Mouse (Mus musculus): ENCODE results near the gene Slc35e3. TPM values are rescaled to one million over a fixed set of nuclear protein-coding genes. Genes with fewer than 3 reads are reported as not detected.
"Not testable (repeated sequence)": the region's sequence is repeated elsewhere in the genome, so short reads cannot be mapped to it uniquely, and the experiment has no call there.

The Slc35e3 gene
- total RNA-seq, 4 experiments from 2014 or later = 29.2 to 31.7 (median 30.3) TPM

- DNase-seq (ENCODE audit: low spot score in 2 of 2) = no peak
Measured at GRCm38 (mm10) chr10:117762966-117763365, 16.8 kb upstream of the Slc35e3 start.

- no peak for DNase-seq (ENCODE audit: low spot score in 2 of 2)
Measured at GRCm38 (mm10) chr10:117762281-117762830, 16.2 kb upstream of the Slc35e3 start.

- DNase-seq (ENCODE audit: low spot score in 2 of 2) = no peak
Measured at GRCm38 (mm10) chr10:117761551-117761950, 15.4 kb upstream of the Slc35e3 start.

GRCm38 (mm10) chr10:117760831-117761335, 14.7 kb upstream of the Slc35e3 start:
- DNase-seq (ENCODE audit: low spot score in 2 of 2) = no peak

GRCm38 (mm10) chr10:117759844-117760630, 13.9 kb upstream of the Slc35e3 start:
- no peak for DNase-seq (ENCODE audit: low spot score in 2 of 2)

GRCm38 (mm10) chr10:117758749-117759727, 12.9 kb upstream of the Slc35e3 start:
- no peak for DNase-seq (ENCODE audit: low spot score in 2 of 2)

- DNase-seq (ENCODE audit: low spot score in 2 of 2) = not testable (repeated sequence)
Measured at GRCm38 (mm10) chr10:117758344-117758743, 12.2 kb upstream of the Slc35e3 start.

GRCm38 (mm10) chr10:117757796-117758342, 11.7 kb upstream of the Slc35e3 start:
- no peak for DNase-seq (ENCODE audit: low spot score in 2 of 2)

GRCm38 (mm10) chr10:117757259-117757658, 11.1 kb upstream of the Slc35e3 start:
- DNase-seq (ENCODE audit: low spot score in 2 of 2) = no peak

GRCm38 (mm10) chr10:117756784-117757183, 10.6 kb upstream of the Slc35e3 start:
- no peak for DNase-seq (ENCODE audit: low spot score in 2 of 2)

- DNase-seq (ENCODE audit: low spot score in 2 of 2) = no peak
Measured at GRCm38 (mm10) chr10:117755799-117756467, 9.8 kb upstream of the Slc35e3 start.

GRCm38 (mm10) chr10:117755086-117755798, 9.1 kb upstream of the Slc35e3 start:
- DNase-seq (ENCODE audit: low spot score in 2 of 2) = no peak

- no peak for DNase-seq (ENCODE audit: low spot score in 2 of 2)
Measured at GRCm38 (mm10) chr10:117754609-117754940, 8.4 kb upstream of the Slc35e3 start.

GRCm38 (mm10) chr10:117753711-117754608, 7.8 kb upstream of the Slc35e3 start:
- no peak for DNase-seq (ENCODE audit: low spot score in 2 of 2)

- DNase-seq (ENCODE audit: low spot score in 2 of 2) = no peak
Measured at GRCm38 (mm10) chr10:117752851-117753647, 6.9 kb upstream of the Slc35e3 start.

- DNase-seq (ENCODE audit: low spot score in 2 of 2) = no peak
Measured at GRCm38 (mm10) chr10:117752304-117752821, 6.2 kb upstream of the Slc35e3 start.

- no peak for DNase-seq (ENCODE audit: low spot score in 2 of 2)
Measured at GRCm38 (mm10) chr10:117751744-117752143, 5.6 kb upstream of the Slc35e3 start.

- no peak for DNase-seq (ENCODE audit: low spot score in 2 of 2)
Measured at GRCm38 (mm10) chr10:117751282-117751610, 5.1 kb upstream of the Slc35e3 start.

Data from left cerebral cortex, adult 8-10 months (tissue).